Mouse (Mus musculus) lung, embryonic 16.5 days (tissue): ENCODE results near the gene Selenow. TPM values are rescaled to one million over a fixed set of nuclear protein-coding genes. Genes with fewer than 3 reads are reported as not detected.
"Not testable (repeated sequence)": the region's sequence is repeated elsewhere in the genome, so short reads cannot be mapped to it uniquely, and the experiment has no call there.

Experiments
- ATAC-seq: fragments of 200-750 bp; cut with Nextera tagmentation; 2 replicates; pipeline ENCODE4 v1.8.0; 2017; ENCODE audit warnings: low read depth, mild to moderate bottlenecking, moderate library complexity
- H3K27ac ChIP-seq: fragments of 300-500 bp; sonication (generic); 2 replicates; pipeline ENCODE4 v1.5.1; 2014; ENCODE audit warnings: mild to moderate bottlenecking, control low read depth, low read length
- H3K27me3 ChIP-seq: fragments of 300-500 bp; sonication (generic); 2 replicates; pipeline ENCODE4 v1.6.1; 2014; ENCODE audit warnings: low read depth, low read length, mixed read lengths; ENCODE audit not compliant: control insufficient read depth, insufficient read depth
- H3K36me3 ChIP-seq: fragments of 300-500 bp; sonication (generic); 2 replicates; pipeline ENCODE4 v1.6.1; 2014; ENCODE audit warnings: low read length; ENCODE audit not compliant: control insufficient read depth, insufficient read depth
- H3K4me1 ChIP-seq: fragments of 300-500 bp; sonication (generic); replicated peaks from 2 replicates; pipeline ENCODE4 v1.6.1; 2014; ENCODE audit warnings: low read length, mixed read lengths; ENCODE audit not compliant: control insufficient read depth, insufficient read depth
- H3K4me2 ChIP-seq: fragments of 300-500 bp; sonication (generic); 2 replicates; pipeline ENCODE4 v1.6.1; 2014; ENCODE audit warnings: low read depth, low read length, control low read depth
- H3K4me3 ChIP-seq: fragments of 300-500 bp; sonication (generic); 2 replicates; pipeline ENCODE4 v1.5.1; 2014; ENCODE audit warnings: mild to moderate bottlenecking, low read length, control low read depth
- H3K9ac ChIP-seq: fragments of 300-500 bp; sonication (generic); 2 replicates; pipeline ENCODE4 v1.6.1; 2014; ENCODE audit warnings: low read length, control low read depth
- H3K9me3 ChIP-seq: fragments of 300-500 bp; sonication (generic); 2 replicates; pipeline ENCODE4 v1.6.1; 2016; ENCODE audit warnings: low read length; ENCODE audit not compliant: control insufficient read depth
- WGBS: fragments of 180-500 bp; shearing (Covaris S2); extraction: QIAGEN DNeasy Blood & Tissue Kit; methylation state at CpG from one replicate; pipeline ENCODE4 v1.1.7; 2014; 5-methylcytosine and 5-hydroxymethylcytosine counted together
- polyA plus RNA-seq: library from polyadenylated mRNA; unstranded; fragments of >200 nt; fragmentation: Nextera tagmentation; extraction: Ambion mirVana; gene quantifications from 2 replicates; pipeline ENCODE4 v1.2.1, GENCODE M21; 2015

Gene Selenow
- polyA plus RNA-seq, 1 experiment from 2014 or later, result 755 TPM

DNA sequence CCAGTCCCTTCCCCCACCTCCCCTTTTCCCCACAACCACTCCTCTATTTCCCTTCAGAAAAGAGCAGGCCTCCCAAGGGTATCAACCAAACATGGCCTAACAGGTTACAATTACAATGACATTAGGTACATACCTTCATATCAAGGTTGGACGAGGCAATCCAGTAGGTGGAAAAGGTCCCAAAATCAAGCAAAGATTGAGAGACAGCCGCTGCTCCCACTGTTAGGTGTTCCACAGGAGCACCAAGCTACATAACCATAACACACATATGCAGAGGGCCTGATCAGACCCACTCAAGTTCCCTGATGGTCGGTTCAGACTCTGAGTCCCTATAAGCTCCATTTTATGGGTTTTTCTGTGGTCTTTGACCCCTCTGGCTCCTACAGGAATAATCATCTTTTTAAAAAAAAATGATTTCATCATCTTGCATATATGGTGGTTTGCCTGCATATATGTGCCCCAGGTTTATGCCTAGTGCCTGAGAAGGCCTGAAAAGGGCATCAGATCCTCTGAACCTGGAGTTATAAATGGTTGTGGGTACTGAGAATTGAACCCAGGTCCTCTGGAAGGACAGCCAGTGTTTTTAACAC lies 6.0 kb downstream of the Selenow start:
- Histone ChIP-seq H3K9me3 (no peaks in the 10 kb centered on the region), H3K27me3 (no peaks in the 10 kb centered on the region)
- ATAC-seq, result no peak

DNA sequence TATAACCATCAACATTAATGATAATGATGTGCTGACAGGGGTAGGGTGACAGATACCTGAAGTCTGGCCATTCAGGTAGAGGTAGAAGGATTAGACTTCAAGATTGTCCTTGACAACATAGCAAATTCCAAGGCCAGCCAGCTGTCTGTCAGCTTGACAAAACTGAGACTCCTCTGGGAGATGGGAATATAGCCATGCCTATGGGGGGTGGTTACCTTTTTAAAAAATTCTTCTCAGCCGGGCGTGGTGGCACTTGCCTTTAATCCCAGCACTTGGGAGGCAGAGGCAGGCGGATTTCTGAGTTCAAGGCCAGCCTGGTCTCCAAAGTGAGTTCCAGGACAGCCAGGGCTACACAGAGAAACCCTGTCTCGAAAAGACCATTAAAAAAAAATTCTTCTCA lies 6.5 kb downstream of the Selenow start:
- not testable (repeated sequence) for H3K27me3 ChIP-seq, H3K27ac ChIP-seq, ATAC-seq, H3K4me1 ChIP-seq, H3K4me3 ChIP-seq, H3K9me3 ChIP-seq, H3K9ac ChIP-seq, H3K4me2 ChIP-seq
- peaks cover 22% of the 10 kb centered on the region for H3K36me3 ChIP-seq
- WGBS, result 82% methylated on average over 4 of the region's 4 CpGs

More for the DNA sequence above, 6.0 kb downstream of the Selenow start:
- Histone ChIP-seq H3K4me3 (no peak overlapping the region), H3K4me1 (peaks cover 10% of the 10 kb centered on the region), H3K27ac (no peak overlapping the region), H3K9ac (no peak overlapping the region), H3K36me3 (peaks cover 22% of the 10 kb centered on the region), H3K4me2 (no peak overlapping the region)
- WGBS, result 74% methylated on average over 3 of the region's 3 CpGs

- ATAC-seq, result no peak
- Histone ChIP-seq H3K9me3 (no peaks in the 10 kb centered on the region), H3K4me1 (no peaks in the 10 kb centered on the region; the same call in 1 of the 2 replicates), H3K4me3 (no peak overlapping the region), H3K4me2 (no peak overlapping the region), H3K27ac (no peak overlapping the region), H3K9ac (no peak overlapping the region), H3K27me3 (no peaks in the 10 kb centered on the region), H3K36me3 (peaks cover 17% of the 10 kb centered on the region)
- 82% methylated on average over 2 of the region's 2 CpGs for WGBS
These were observed 7.5 kb downstream of the Selenow start for GRCm38 (mm10) chr7:15914751-15915150.

- Histone ChIP-seq H3K4me1 (no peaks in the 10 kb centered on the region; the same call in 1 of the 2 replicates), H3K9me3 (no peaks in the 10 kb centered on the region), H3K4me3 (no peak overlapping the region), H3K27me3 (no peaks in the 10 kb centered on the region), H3K9ac (no peak overlapping the region), H3K27ac (no peak overlapping the region), H3K36me3 (peaks cover 12% of the 10 kb centered on the region), H3K4me2 (no peak overlapping the region)
- WGBS, result 23% methylated on average over 2 of the region's 2 CpGs
- no peak for ATAC-seq
These were observed 8.0 kb downstream of the Selenow start for GRCm38 (mm10) chr7:15914252-15914651.

DNA sequence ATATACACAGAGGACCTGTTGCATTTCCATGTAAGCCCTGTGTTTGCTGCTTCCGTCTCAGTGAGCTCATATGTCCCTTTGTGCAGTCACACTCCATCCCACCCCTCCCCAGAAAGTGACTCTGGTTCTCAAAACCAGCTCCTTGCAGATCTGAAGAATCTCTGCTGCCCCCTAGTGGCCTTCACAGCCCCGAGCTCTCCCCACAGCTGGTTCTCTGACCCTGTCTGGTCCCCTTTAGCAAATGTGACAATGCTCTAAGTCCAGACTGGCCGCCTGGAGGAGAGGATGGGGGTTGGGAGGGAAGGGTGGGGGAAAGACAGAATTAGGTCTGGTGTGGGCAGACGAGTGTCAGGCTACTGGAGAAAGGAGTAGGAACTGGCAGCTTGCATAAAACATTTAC lies 10.0 kb downstream of the Selenow start:
- Histone ChIP-seq H3K27me3 (no peaks in the 10 kb centered on the region), H3K27ac (no peak overlapping the region), H3K4me3 (no peak overlapping the region), H3K9ac (no peak overlapping the region), H3K36me3 (peaks cover 4% of the 10 kb centered on the region), H3K9me3 (no peaks in the 10 kb centered on the region), H3K4me1 (no peaks in the 10 kb centered on the region; the same call in 1 of the 2 replicates), H3K4me2 (no peak overlapping the region)
- WGBS, result 0% methylated on average over 4 of the region's 4 CpGs
- peak; percentile 89 for ATAC-seq

GRCm38 (mm10) chr7:15910521-15910920 lies 11.7 kb downstream of the Selenow start:
- Histone ChIP-seq H3K4me2 (no peak overlapping the region), H3K27me3 (no peaks in the 10 kb centered on the region), H3K4me1 (no peaks in the 10 kb centered on the region; the same call in 1 of the 2 replicates), H3K4me3 (no peak overlapping the region), H3K9ac (no peak overlapping the region), H3K9me3 (no peaks in the 10 kb centered on the region), H3K27ac (no peak overlapping the region), H3K36me3 (no peaks in the 10 kb centered on the region)
- no peak for ATAC-seq
- 71% methylated on average over 5 of the region's 5 CpGs for WGBS

- Histone ChIP-seq H3K27me3 (no peaks in the 10 kb centered on the region), H3K36me3 (no peaks in the 10 kb centered on the region), H3K9ac (no peak overlapping the region), H3K27ac (no peak overlapping the region), H3K4me1 (no peaks in the 10 kb centered on the region; the same call in 1 of the 2 replicates), H3K9me3 (no peaks in the 10 kb centered on the region), H3K4me3 (no peak overlapping the region), H3K4me2 (no peak overlapping the region)
- WGBS, result 66% methylated on average over 8 of the region's 8 CpGs
- ATAC-seq, result no peak
These were observed 14.1 kb downstream of the Selenow start for GRCm38 (mm10) chr7:15907971-15908590.

DNA sequence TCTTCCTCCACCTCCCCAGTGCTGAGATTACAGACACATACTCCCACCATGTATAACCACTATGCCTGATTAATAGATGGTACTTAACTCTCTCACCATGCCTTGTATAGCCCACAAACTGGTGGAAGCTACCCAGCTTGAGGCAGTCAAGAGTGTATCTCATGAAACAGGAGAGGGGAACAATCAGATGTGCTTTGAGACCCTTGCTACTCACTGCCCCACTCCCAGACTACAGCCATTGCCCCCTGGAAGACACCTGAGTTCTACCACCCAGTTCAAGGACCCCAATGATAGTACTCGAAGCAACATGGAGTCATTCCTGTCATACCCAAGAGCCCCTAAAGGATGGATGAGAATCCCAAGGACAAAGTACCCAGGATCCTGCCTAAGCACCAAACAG lies 15.6 kb downstream of the Selenow start:
- Histone ChIP-seq H3K9me3 (no peaks in the 10 kb centered on the region), H3K27ac (no peak overlapping the region), H3K4me1 (no peaks in the 10 kb centered on the region), H3K27me3 (no peaks in the 10 kb centered on the region), H3K4me3 (no peak overlapping the region), H3K4me2 (no peak overlapping the region), H3K36me3 (no peaks in the 10 kb centered on the region), H3K9ac (no peak overlapping the region)
- 70% methylated on average over 1 of the region's 1 CpGs for WGBS
- ATAC-seq, result no peak

DNA sequence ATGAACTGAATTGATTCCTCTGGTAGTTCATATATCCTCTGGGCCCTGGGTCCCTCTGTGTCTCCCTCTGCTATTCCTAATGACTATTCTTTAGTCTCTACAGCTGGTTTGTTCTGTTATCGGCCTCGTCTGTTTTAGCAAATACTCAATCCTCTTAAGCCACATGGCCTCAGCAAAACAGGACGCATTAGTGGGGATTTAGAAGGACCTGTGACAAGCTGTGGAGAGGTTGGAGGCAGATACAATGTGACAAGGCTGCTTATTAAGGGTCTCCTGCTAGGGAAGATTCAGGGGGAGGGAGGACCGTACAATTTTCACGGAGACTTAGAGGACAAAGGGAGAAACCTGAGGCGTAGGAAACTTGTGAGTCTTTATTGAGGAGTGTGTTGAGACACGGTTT lies 16.3 kb downstream of the Selenow start:
- Histone ChIP-seq H3K4me3 (no peak overlapping the region), H3K9me3 (no peaks in the 10 kb centered on the region), H3K27ac (no peak overlapping the region), H3K36me3 (no peaks in the 10 kb centered on the region), H3K27me3 (no peaks in the 10 kb centered on the region), H3K4me2 (no peak overlapping the region), H3K9ac (no peak overlapping the region), H3K4me1 (no peaks in the 10 kb centered on the region)
- ATAC-seq, result no peak
- 72% methylated on average over 7 of the region's 7 CpGs for WGBS
